Mouse (Mus musculus): ENCODE measurements around the gene Tiam1.

Gene Tiam1

DNA sequence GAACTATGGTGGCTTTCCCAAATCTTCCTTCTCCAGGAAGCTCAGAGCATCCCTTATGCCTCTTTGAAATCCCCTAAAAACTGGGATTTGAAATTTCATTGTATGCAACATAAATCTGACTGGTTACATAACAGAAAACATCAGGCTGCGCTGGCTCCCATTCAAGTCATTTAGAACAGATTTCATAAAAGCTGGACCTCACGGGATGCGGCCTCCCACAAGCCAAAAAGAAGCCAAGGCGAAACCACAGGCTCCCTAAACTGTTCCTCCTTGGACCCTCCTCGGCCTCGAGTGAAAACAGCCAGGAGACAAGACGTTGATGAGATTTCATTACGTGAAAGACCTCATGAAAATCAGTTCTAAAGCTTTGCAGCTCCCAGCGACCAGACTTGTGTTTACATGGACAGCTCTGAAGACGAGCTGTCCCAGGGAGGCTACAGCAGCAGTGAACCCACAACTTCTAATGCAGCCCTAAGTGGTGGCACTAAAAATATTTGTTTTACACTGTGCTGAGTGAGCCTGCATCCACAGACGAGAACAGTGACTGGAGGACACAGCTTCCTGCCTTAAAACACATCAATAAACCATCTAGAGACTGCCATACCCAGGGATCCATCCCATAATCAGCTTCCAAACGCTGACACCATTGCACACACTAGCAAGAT is 96.9 kb downstream of the Tiam1 start:
- no peak for DNase-seq

DNA sequence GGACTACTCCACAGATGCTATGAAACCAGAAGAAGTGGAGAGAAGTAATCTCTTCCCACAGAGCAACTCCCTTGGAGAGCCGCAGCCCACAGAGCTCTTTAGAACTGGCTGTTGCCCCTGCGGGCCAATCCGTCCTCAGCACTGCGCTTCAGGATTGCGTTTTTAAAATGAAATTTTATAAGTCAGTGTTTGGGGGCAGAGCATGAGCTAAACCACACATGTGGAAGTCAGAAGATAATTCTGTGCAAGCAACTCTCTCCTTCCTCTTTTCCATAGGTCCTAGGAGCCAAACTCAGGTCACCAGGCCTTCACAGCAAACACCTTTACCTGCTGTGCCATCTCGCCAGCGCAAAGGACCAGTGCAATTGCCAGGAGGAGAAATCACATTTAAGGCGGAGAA is 98.0 kb downstream of the Tiam1 start:
- DNase-seq, result no peak

DNA sequence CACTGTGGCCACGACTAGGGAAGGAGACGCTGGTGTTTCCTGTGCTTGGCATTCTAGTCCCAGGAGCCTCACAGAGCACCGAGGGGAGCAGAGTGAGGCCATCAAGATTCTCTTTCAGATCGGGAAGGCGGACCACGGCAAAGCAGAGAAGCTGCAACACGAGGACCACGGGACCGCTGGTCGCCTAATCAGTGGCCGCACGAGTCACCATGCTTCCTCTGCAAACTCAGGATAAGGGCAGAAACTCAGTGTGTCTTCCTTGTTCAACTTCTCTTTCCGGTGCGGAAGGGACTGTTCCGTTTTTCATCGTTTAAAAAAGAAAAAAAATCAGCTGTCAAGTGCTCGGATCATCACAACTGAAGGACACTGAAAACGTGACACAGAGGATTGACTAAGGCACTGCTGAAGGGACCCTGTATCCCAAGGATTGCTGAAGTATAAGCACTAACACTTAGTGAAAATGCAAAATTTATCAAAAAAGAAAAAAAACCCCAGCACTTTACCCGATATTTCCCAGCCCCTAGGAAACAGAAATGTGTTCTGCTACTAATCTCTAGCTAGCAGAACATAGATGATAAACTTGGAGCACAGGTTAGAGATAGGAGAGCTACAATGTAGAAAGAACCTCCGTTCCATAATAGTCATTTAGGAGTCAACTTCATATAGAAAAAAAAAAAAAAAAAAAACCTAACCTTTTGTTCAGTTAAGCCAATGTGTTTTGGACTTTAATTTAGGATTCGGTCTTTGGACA is 99.4 kb downstream of the Tiam1 start:
- peak; percentile 43 to 49 for DNase-seq

DNA sequence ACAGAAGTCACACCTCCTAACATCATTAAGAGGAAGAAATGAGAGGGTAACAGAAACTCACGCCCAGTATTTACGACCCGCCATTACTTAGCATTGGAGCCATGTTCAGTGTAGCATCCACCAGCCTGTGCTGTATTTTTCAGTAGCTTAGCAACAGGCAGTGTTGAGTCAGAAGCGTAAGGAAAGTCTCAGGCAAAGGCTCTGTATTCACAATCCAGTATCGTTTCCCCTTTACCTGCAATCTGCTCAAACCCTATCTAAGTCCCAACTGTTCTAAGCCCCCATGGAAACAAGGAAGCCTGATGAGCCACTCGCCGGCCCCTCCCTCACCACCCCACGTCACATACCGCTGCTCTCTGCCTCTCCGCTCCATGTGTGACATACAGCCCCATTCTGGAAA is 100.7 kb downstream of the Tiam1 start:
- peak; percentile 70 to 76 for DNase-seq

DNA sequence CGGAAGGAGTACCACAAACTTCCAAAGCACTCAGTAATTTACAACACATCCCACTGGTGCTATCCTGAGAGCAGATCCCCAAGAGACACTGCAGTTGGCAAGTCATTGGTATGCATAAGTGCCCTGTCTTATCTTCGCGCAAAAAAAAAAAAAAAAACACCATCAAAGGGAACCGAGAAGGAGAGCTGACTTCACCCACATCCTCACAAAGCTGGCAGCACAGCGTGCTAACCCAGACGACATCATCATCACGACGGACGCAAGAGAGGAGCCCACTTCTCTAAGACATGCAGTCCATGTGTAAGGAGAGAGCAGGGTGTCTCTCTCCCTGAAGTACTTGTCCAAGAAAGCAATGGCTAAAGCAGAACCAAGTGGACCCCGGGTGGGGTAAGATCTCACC is 101.2 kb downstream of the Tiam1 start:
- peak; percentile 22 to 36 for DNase-seq

DNA sequence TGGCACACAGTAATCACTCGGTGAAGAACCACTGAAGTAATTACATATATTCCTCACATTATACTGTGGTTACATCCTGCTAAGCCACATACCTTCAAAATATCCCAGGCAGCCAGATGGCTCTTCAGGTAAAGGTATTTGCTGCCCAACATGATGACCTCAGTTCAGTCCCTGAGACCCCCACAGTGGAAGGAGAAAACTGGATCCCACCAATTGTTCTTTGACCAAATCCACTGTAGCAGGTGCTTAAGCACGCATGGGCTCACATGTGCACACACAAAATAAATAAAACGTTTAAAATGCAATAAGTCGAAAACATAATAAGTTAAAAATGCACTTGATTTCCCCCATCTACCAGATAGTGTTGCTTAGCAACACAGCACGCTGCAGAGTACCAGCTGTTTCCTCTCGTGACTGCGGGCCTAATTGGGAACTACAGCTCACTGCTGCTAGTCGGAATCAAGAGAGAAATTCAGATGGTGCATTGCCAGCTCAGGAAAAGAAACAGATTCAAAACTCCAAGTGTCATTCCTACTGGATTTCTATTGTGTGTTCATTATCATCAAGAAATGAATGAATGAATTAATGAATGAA is 102.7 kb downstream of the Tiam1 start:
- DNase-seq, result peak; percentile 47 to 56

DNA sequence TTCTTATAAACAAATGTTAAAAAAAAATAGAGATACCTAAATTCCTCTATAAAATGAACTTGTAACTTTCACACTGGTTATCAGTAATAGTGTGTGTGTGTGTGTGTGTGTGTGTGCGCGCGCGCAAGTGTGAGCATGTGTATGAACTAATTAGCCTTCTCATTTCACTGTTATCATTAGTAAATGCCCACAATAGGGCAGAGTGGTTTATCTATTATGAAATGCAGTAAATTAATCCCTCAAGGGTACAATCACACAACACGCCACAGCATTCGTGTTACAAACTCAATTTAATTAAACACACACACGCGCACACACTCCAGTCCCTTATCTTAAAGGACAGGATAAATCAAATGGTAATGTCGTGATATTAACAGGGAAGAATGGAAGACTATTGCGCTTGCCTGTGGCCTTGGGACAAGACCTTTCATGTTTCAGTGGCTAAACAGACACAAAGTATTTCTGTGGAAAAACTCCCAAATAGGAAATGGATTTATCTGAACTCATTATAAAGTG is 107.9 kb downstream of the Tiam1 start:
- DNase-seq, result no peak

DNA sequence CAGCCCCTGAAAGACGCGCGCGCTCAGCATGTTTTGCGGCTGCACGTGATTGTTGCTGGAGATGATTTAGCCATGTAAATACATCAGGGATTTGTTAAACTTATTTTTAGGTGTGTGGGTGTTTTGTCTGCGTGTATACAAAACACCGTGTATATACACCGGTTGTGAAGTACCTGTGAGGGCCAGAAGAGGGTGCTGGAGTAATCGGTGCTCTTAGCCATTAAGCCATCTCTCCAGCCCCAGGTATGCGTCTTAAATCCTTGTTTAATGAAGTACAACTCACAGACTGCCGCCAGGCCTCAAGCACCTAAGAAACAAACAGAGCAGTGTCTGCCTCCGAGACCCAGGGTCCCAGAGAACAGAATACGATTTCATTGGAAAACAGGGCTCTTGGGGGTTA is 113.2 kb downstream of the Tiam1 start:
- no peak for DNase-seq

DNA sequence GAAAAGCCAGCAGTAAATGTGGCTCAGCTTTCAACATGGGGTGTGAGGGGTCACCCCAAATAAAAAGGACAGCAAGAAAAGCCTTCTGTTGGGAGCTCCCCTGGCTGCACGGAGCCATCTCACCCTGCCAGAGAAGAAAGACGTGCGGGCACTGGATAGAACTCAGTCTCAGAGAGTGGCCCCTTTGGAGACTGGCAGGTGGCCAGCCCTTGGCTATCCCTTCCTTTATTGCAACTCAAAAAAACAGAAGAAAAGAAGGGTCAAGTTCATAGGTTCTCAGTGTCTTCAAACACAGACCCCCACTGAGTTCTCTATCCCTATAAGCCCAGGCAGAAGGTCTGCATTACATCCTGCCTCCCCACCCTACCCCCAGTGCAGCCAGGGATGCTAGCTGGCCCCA is 115.7 kb downstream of the Tiam1 start:
- DNase-seq, result no peak

DNA sequence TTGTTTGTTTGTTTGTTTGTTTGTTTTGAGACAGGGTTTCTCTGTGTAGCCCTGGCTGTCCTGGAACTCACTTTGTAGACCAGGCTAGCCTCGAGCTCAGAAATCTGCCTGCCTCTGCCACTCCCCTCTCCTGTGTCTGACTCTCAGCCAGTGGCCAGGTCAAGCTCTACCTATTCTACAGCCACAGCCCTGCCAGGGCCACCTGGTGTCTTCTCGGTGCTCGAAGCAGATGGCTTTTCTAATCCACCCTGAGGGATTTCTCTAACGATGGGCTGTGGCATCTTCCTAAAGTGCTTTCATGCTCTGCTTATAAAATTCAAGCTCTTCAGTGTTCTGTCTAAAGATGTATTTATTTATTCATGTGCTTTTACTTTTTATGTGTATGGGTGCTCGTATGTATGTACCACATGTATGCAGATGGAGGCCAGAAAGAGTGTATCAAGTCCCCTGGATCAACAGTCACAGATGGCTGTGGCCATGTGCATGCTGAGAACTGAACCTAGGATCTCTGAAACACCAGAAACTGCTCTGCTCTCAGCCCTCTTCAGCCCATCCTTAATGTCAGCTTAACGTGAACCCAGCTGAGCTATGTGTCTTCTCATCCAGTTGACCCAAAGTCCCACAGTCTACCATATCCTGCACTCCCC is 117.9 kb downstream of the Tiam1 start:
- no peak for DNase-seq

DNA sequence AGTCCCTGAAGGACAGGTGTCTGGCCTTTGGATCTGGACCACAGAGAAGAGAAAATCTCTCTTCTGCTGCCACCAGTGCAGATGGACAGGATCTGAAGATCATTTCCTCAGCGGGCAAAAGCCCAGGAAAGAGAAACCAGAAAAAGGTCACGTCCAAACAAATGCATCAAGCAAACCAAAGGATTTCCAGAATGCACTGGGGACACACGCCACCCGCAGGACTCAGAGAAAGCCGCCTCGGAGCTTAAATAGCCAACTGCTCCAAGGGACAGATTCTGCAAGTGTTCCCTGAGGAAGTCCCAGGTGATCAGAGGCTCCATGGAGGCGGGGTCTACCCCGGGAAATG is 119.9 kb downstream of the Tiam1 start:
- DNase-seq, result no peak

DNA sequence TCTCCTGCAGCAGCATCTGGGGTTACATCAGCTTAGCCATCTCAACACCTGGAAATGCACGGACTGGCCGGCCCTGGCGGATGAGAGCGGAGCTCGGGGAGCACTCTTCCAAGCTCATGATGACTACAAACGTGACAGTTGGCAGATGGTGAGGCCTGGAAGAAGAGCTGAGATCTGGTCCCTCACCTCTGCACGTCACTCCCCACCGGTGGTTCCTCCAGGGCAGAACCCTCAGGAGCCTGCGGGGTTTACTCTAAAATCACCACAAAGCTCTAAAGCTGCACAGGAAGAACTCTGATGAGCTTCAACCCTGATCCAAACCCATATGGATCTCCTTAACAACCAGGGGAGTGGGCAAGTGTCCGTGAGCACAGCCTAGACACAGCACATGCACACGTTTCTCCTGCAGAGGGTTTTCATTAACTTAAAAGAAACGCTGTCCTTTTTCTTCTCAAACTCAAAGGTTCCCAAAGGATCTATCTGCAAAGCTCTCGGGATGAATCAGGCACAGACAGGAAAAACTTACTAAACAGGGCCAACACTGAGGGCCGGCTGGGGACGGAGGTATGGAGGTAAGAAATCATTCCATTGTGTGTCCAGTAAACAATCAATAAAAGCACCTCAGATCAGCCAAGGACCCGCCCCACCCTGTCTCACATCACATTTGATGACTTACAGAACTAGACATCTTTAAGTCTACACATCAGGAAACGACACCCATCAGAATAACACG is 120.5 kb downstream of the Tiam1 start:
- no peak for DNase-seq

DNA sequence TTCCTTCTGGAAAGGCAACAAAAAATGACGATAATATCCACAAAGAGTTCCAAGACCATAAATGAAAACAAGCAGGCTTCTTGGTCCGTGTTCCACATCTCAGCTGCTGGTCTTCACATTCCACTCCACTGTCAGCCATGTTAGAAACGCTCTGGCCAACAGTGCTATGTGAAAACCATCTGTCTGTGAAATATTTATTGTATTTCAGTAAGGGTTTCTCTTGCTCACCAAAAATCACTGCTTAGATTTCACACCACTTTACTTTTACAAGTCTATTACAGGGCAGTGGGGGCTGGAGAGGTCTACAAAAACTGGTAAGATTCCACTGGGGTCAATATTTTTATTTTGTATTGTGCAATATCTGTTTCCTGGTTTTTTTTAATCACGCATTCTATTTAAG is 127.5 kb downstream of the Tiam1 start:
- no peak for DNase-seq

DNA sequence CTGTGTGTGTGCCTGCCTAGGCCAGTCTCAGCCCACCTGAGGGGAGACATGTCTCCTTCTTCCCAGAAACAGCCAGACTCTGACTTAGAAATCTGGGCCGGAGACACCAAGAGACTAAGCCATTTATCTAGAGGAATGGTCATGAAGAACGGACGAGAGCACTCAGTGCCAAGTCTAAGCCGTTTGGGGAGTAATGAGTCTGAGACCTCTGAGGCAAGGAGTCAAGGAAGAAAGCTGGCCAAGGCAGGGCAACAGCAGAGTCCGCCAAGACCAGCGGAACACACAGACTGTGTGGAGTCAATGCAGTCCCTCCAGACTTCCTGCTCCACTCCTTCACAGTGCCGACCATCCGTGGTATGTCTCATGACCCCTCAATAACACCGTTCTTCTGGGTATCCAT is 129.0 kb downstream of the Tiam1 start:
- DNase-seq, result no peak

DNA sequence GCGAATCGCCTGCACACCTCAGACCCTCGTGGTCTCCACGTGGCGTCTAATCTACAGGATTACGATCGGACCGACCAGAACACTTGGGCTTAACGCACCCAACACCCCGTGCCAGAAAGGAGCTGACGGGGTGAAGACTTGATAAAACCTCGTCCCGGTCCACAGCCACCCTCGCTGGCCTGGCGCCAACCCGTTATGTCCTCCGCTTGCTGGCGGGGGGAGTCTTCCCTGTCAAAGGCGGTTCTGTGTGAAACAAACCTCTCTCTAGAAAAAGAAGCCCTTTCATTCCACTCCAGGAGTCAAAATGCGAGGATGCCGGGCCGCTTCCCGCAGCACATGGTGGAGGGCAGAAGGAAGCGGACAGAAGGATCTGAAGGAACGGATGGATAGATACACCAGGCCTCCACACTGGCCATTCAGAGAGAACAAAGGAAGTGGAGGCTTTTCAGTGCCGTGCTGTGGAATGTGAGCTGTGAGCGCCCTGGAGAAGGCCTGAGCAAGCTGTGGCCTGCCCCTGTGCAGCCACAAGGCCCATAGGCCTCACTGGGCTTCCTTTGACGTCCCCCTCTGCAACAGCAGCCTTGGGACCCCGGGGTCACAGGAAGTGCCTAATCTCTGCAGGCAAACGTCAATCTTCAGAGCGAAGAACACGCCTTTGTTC is 131.9 kb downstream of the Tiam1 start:
- DNase-seq, result no peak

DNA sequence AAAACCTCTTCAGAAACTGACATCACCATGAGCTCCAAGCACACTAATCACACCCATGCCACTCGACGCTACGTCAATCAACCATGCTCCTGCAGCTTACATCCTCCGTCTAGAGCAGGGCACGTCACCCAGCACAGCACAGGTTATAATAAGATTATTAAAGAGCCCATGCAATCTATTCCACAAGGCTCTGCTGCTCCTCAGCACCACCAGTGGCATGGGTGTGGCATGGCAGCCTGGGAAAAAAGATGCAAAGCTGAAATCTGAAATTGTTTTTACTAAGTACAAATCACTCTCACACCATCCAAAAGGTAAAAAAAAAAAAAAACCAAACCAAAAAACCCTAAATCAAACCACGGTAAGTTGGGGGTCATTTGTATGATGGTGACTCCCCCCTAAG is 135.1 kb downstream of the Tiam1 start:
- no peak for DNase-seq

DNA sequence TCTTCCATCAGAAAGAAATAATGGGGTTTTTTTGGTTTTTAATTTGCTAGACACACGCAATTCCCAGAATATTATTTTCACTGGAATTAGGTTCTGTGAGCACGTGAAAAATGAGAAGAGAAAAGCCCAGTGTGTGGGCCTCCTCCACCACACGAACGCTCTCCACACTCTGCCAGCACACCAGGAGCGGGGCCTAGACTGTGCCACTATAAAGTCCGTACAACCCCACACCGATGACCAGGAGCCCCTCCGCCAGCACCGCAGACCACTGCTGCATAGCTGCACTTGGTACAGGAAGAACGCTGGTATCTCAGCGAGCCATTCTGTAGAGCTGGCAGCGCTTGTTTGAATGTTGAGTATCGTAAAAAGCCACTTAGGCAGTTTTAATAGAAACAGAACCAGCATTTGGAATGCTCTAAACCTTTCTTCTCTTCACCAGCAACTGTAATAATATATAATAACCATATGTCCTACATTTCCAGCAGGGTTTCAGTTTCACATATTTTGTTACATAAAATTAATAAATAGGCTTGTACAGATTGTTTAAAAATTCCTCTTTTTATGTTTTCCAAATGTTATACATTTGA is 136.1 kb downstream of the Tiam1 start:
- no peak for DNase-seq

DNA sequence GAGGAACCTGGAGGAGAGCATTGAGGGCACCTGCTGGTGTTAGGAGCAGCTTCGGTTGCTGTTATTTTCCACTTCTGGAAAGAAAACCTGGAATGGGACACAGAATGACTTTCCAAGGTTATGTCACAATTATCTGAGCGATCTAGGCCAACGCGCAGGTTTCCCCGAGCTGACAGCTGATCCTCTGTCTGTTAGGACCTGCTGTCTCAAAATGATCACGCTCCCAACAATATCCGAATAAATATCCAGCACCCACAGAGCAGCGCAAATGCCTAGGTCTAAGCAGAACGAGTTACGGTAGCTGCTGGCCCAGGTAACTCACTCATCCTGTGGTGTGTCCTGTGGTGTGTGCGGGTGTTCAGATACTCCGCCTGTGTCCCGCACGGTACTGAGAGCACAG is 140.0 kb downstream of the Tiam1 start:
- DNase-seq, result no peak

DNA sequence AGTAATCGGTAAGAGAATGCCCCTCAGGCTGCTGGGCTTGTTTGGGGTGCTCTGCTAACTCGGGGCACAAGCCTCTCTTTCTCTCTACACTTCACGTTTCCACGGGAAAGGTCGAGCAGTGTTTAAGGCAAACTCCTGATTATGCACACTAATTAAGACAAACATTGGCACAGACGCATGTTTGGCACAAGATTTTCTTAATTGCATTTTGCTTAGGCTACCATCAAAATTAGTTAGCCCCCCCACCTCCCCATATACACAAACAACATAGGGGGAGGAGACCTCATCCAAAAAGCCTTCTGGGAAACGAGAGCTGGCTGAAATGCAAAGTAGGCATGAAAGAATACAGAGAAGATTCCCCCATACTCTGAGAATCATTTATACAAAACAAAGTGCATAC is 148.4 kb downstream of the Tiam1 start:
- DNase-seq, result no peak

DNA sequence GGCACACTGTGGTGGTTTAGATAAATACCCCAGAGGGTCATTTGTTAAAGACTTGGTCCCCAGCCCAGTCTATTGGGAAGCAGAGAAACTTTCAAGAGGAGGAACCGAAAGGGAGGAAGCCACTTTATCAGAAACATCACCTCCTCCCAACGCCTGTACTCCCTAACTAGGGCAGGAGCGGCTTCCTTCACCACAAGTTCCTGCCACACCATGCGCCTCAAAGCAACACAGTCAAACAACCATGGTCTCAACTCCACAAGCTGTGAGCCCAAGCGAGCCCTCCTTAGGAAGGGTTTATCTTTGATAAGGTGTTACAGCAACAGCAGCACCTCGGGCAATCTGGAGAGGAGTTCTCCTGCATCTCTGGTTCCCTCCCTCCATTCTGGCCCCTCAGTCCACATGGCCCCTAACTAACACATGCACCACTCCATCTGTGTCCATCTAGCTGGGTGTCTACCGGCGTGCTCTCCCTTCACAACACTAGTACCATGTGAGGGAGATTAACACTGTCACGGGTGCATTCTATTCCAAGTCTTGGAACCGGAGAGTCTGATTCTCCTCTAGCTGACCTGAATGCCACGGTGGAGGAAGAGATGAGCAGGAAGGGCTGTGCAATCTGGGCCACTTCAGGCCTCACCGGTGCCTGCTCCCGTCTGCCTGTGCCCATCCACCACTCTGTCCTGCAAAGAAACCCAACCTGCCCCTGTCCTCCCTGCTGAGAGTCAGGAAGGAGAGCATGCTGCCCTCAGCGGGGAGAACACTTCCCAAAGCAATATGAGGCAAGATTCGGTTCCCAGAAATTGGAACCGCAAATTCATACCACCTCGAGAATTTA is 149.4 kb downstream of the Tiam1 start:
- DNase-seq, result no peak

DNA sequence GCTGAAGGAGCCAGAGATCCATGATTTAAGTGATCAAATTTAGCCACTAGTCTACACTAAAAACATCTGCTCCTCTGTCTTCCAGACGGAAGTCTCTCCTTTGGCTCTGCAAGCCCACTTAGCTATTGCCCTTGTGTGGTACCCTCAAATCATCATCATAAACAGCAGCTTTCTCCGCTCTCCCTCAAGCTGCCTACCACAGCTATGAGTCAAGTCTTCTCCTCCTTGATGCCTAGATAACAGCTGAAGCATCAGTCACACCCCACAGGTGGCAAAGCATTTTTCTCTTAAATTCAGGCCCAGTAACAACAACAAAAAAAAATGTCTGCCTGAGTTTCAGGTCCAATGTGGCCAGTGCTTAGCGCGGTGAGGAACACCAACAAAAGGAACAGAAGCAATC is 150.1 kb downstream of the Tiam1 start:
- DNase-seq, result no peak
